Mouse (Mus musculus) G1E (cell line): ENCODE results near the gene Pip5k1b.

Experiments
- CTCF ChIP-seq: IDR thresholded peaks from 2 replicates; pipeline ENCODE4 v1.5.1; 2012; ENCODE audit warnings: low read depth, low read length, inconsistent platforms, mixed read lengths
- GATA1 ChIP-seq: IDR thresholded peaks from 2 replicates; pipeline ENCODE4 v1.6.1; 2012; ENCODE audit warnings: borderline replicate concordance, low read length, inconsistent platforms, mixed read lengths
- TAL1 ChIP-seq: conservative IDR thresholded peaks from 2 replicates; pipeline ENCODE4 v1.6.1; 2012; ENCODE audit warnings: low read depth, low read length, inconsistent platforms, mixed read lengths

GRCm38 (mm10) chr19:24312556-24313342, 242.9 kb downstream of the Pip5k1b start:
- TF ChIP-seq CTCF (no peak), GATA1 (no peak), TAL1 (no peak)
